Mouse (Mus musculus): ENCODE results near the gene Igf2r. TPM values are rescaled to one million over a fixed set of nuclear protein-coding genes. Genes with fewer than 3 reads are reported as not detected.

Gene Igf2r
- polyA plus RNA-seq, 1 experiment: 27.7 TPM

GRCm38 (mm10) chr17:12758701-12759455 is 10.6 kb downstream of the Igf2r start:
- H3K27me3 ChIP-seq (ENCODE audit: control insufficient read depth, insufficient read depth, low read length): no peaks in the 10 kb centered on the region
- peaks cover 32% of the 10 kb centered on the region for H3K4me1 ChIP-seq (replicated peaks; ENCODE audit: control insufficient read depth, insufficient read depth, low read length)
- no peaks in the 10 kb centered on the region for H3K36me3 ChIP-seq (ENCODE audit: control insufficient read depth, insufficient read depth, low read length)
- 85% methylated on average over 12 of the region's 12 CpGs for WGBS
- no peak overlapping the region for H3K27ac ChIP-seq (ENCODE audit: control insufficient read depth, insufficient read depth, low read length)
- H3K4me3 ChIP-seq (ENCODE audit: control insufficient read depth, insufficient read depth, low read length): no peak overlapping the region
- DNase-seq: no peak
- no peak for TF ChIP-seq CTCF (IDR thresholded peaks at IDR 0.05; ENCODE audit: borderline replicate concordance, control insufficient read depth, extremely low read depth, insufficient read depth, low read length, poor library complexity)
- no peak for TF ChIP-seq POLR2A (IDR thresholded peaks at IDR 0.05; ENCODE audit: control insufficient read depth, extremely low read depth, insufficient read depth, low read length, poor library complexity)

- 51% methylated on average over 5 of the region's 5 CpGs for WGBS
- Histone ChIP-seq H3K36me3 (ENCODE audit: control insufficient read depth, insufficient read depth, low read length) (no peaks in the 10 kb centered on the region), H3K27ac (ENCODE audit: control insufficient read depth, insufficient read depth, low read length) (no peak overlapping the region), H3K4me1 (replicated peaks; ENCODE audit: control insufficient read depth, insufficient read depth, low read length) (peaks cover 32% of the 10 kb centered on the region), H3K27me3 (ENCODE audit: control insufficient read depth, insufficient read depth, low read length) (no peaks in the 10 kb centered on the region), H3K4me3 (ENCODE audit: control insufficient read depth, insufficient read depth, low read length) (no peak overlapping the region)
- DNase-seq: no peak
- TF ChIP-seq POLR2A (IDR thresholded peaks at IDR 0.05; ENCODE audit: control insufficient read depth, extremely low read depth, insufficient read depth, low read length, poor library complexity) (no peak), CTCF (IDR thresholded peaks at IDR 0.05; ENCODE audit: borderline replicate concordance, control insufficient read depth, extremely low read depth, insufficient read depth, low read length, poor library complexity) (no peak)
Measured at GRCm38 (mm10) chr17:12757990-12758389, 11.5 kb downstream of the Igf2r start.

- DNase-seq: no peak
- Histone ChIP-seq H3K27me3 (ENCODE audit: control insufficient read depth, insufficient read depth, low read length) (no peaks in the 10 kb centered on the region), H3K36me3 (ENCODE audit: control insufficient read depth, insufficient read depth, low read length) (no peaks in the 10 kb centered on the region), H3K4me1 (replicated peaks; ENCODE audit: control insufficient read depth, insufficient read depth, low read length) (peaks cover 36% of the 10 kb centered on the region), H3K27ac (ENCODE audit: control insufficient read depth, insufficient read depth, low read length) (no peak overlapping the region), H3K4me3 (ENCODE audit: control insufficient read depth, insufficient read depth, low read length) (no peak overlapping the region)
- WGBS: 84% methylated on average over 6 of the region's 6 CpGs
- no peak for TF ChIP-seq POLR2A (IDR thresholded peaks at IDR 0.05; ENCODE audit: control insufficient read depth, extremely low read depth, insufficient read depth, low read length, poor library complexity)
Measured at GRCm38 (mm10) chr17:12757161-12757560, 12.3 kb downstream of the Igf2r start.

- TF ChIP-seq POLR2A (IDR thresholded peaks at IDR 0.05; ENCODE audit: control insufficient read depth, extremely low read depth, insufficient read depth, low read length, poor library complexity) (no peak), CTCF (IDR thresholded peaks at IDR 0.05; ENCODE audit: borderline replicate concordance, control insufficient read depth, extremely low read depth, insufficient read depth, low read length, poor library complexity) (no peak)
- no peaks in the 10 kb centered on the region for H3K27me3 ChIP-seq (ENCODE audit: control insufficient read depth, insufficient read depth, low read length)
- peaks cover 40% of the 10 kb centered on the region for H3K4me1 ChIP-seq (replicated peaks; ENCODE audit: control insufficient read depth, insufficient read depth, low read length)
- no peaks in the 10 kb centered on the region for H3K36me3 ChIP-seq (ENCODE audit: control insufficient read depth, insufficient read depth, low read length)
- WGBS: 52% methylated on average over 4 of the region's 4 CpGs
- DNase-seq: no peak
- no peak overlapping the region for H3K4me3 ChIP-seq (ENCODE audit: control insufficient read depth, insufficient read depth, low read length)
- no peak overlapping the region for H3K27ac ChIP-seq (ENCODE audit: control insufficient read depth, insufficient read depth, low read length)
Measured at GRCm38 (mm10) chr17:12755951-12756350, 13.5 kb downstream of the Igf2r start.

- no peak overlapping the region for H3K27ac ChIP-seq (ENCODE audit: control insufficient read depth, insufficient read depth, low read length)
- H3K27me3 ChIP-seq (ENCODE audit: control insufficient read depth, insufficient read depth, low read length): no peaks in the 10 kb centered on the region
- H3K4me1 ChIP-seq (replicated peaks; ENCODE audit: control insufficient read depth, insufficient read depth, low read length): peaks cover 47% of the 10 kb centered on the region
- DNase-seq: no peak
- no peaks in the 10 kb centered on the region for H3K36me3 ChIP-seq (ENCODE audit: control insufficient read depth, insufficient read depth, low read length)
- H3K4me3 ChIP-seq (ENCODE audit: control insufficient read depth, insufficient read depth, low read length): no peak overlapping the region
- 53% methylated on average over 4 of the region's 4 CpGs for WGBS
- TF ChIP-seq CTCF (IDR thresholded peaks at IDR 0.05; ENCODE audit: borderline replicate concordance, control insufficient read depth, extremely low read depth, insufficient read depth, low read length, poor library complexity) (no peak), POLR2A (IDR thresholded peaks at IDR 0.05; ENCODE audit: control insufficient read depth, extremely low read depth, insufficient read depth, low read length, poor library complexity) (no peak)
Measured at GRCm38 (mm10) chr17:12755146-12755545, 14.3 kb downstream of the Igf2r start.

GRCm38 (mm10) chr17:12754243-12755007 is 15.0 kb downstream of the Igf2r start:
- TF ChIP-seq CTCF (IDR thresholded peaks at IDR 0.05; ENCODE audit: borderline replicate concordance, control insufficient read depth, extremely low read depth, insufficient read depth, low read length, poor library complexity) (no peak), POLR2A (IDR thresholded peaks at IDR 0.05; ENCODE audit: control insufficient read depth, extremely low read depth, insufficient read depth, low read length, poor library complexity) (no peak)
- Histone ChIP-seq H3K4me3 (ENCODE audit: control insufficient read depth, insufficient read depth, low read length) (no peak overlapping the region), H3K4me1 (replicated peaks; ENCODE audit: control insufficient read depth, insufficient read depth, low read length) (peaks cover 43% of the 10 kb centered on the region), H3K27ac (ENCODE audit: control insufficient read depth, insufficient read depth, low read length) (no peak overlapping the region), H3K36me3 (ENCODE audit: control insufficient read depth, insufficient read depth, low read length) (no peaks in the 10 kb centered on the region), H3K27me3 (ENCODE audit: control insufficient read depth, insufficient read depth, low read length) (no peaks in the 10 kb centered on the region)
- no peak for DNase-seq
- WGBS: 29% methylated on average over 3 of the region's 3 CpGs
